Mouse (Mus musculus) brain, embryonic 14.5 days (tissue): ENCODE measurements at regions not wholly inside any gene's neighbourhood (a gene's known extent, or its start where the extent isn't known, plus 50 kb on each side); places are given as distances from the start of the nearest gene placed in this dataset.

Source experiments
- CTCF ChIP-seq: fragments of 200-500 bp; IDR thresholded peaks from 2 replicates; pipeline ENCODE4 v1.5.1; 2012; ENCODE audit warnings: inconsistent platforms, mild to moderate bottlenecking, moderate library complexity, borderline replicate concordance; ENCODE audit not compliant: insufficient read depth, insufficient read length; ENCODE audit errors: extremely low read depth
- POLR2A ChIP-seq: fragments of 200-500 bp; IDR thresholded peaks from 2 replicates; pipeline ENCODE4 v1.6.1; 2012; ENCODE audit warnings: mild to moderate bottlenecking, inconsistent platforms, borderline replicate concordance; ENCODE audit not compliant: poor library complexity, insufficient read depth, insufficient read length, severe bottlenecking; ENCODE audit errors: extremely low read depth

DNA sequence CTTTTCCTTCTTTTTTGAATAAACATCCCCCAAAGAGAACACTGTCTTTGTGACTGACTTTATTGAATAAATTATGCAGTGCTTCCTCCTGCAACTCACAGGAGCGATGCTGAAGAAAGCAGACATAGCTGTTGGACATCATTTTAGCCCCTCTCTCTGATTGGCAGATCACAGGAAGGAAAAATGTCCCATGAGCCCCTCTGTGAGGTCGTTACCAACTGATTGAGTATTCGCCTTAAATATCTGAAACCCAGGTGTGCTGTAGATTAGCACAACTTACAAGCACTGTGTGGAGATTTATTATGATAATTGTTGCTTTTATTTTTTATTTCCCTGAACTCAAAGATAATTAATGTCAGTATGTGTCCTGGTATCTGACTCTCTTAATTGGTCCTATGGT lies 1582.4 kb upstream of the Tenm2 start:
- no peak for TF ChIP-seq CTCF
- no peak for TF ChIP-seq POLR2A
